Mouse (Mus musculus) CH12.LX (cell line): Measurements from ENCODE around the gene Capn11. TPM values are rescaled to one million over a fixed set of nuclear protein-coding genes. Genes with fewer than 3 reads are reported as not detected.

Experiments used
- DNase-seq: peaks from one replicate; pipeline ENCODE4 v3.0.0-alpha.2; 2013; ENCODE audit errors: extremely low read depth
- H3K27ac ChIP-seq: 2 replicates; pipeline ENCODE4 v1.5.1; 2012; ENCODE audit warnings: low read depth, mild to moderate bottlenecking, control low read depth, moderate library complexity; ENCODE audit not compliant: insufficient read depth
- H3K27me3 ChIP-seq: replicated peaks from 2 replicates; pipeline ENCODE3; 2012; ENCODE audit warnings: inconsistent platforms
- H3K36me3 ChIP-seq, 2 experiments: replicated peaks in 1 of 2; 2 replicates each; pipeline versions ENCODE3 to v1.6.1; 2012; ENCODE audit warnings: inconsistent platforms in 1 of 2, low read length in 1 of 2, mild to moderate bottlenecking in 1 of 2, mixed read lengths in 1 of 2, moderate library complexity in 1 of 2; ENCODE audit not compliant: control insufficient read depth in 1 of 2, insufficient read depth in 1 of 2
- H3K4me1 ChIP-seq, 2 experiments: 2 replicates each; pipeline ENCODE4 v1.6.1; 2012; ENCODE audit warnings: inconsistent platforms in 1 of 2, moderate library complexity in 1 of 2; ENCODE audit not compliant: insufficient read depth in 2 of 2, control insufficient read depth in 1 of 2
- H3K4me2 ChIP-seq: 2 replicates; pipeline ENCODE4 v1.6.1; 2012; ENCODE audit warnings: low read depth, mild to moderate bottlenecking, control low read depth; ENCODE audit not compliant: poor library complexity, insufficient read depth, severe bottlenecking
- H3K4me3 ChIP-seq, 3 experiments: fragments of 150-350 bp in 1 of 3; sonication (generic) in 1 of 3; replicated peaks in 1 of 3; 2 replicates each; pipeline versions ENCODE3 to v1.5.1; 2011 to 2012; ENCODE audit warnings: low read depth in 2 of 3, low read length in 2 of 3, mild to moderate bottlenecking in 2 of 3, moderate library complexity in 2 of 3, control low read depth in 1 of 3, improper control_type of control experiment in 1 of 3, inconsistent platforms in 1 of 3, mixed read lengths in 1 of 3; ENCODE audit not compliant: poor library complexity in 1 of 3
- H3K79me2 ChIP-seq: replicated peaks from 2 replicates; pipeline ENCODE4 v1.6.1; 2012; ENCODE audit warnings: mild to moderate bottlenecking, moderate library complexity; ENCODE audit not compliant: control insufficient read depth, poor library complexity, insufficient read depth, severe bottlenecking; ENCODE audit errors: extremely low read depth
- H3K9ac ChIP-seq: 2 replicates; pipeline ENCODE4 v1.6.1; 2012; ENCODE audit warnings: low read depth, mild to moderate bottlenecking, control low read depth, moderate library complexity; ENCODE audit not compliant: insufficient read depth
- H3K9me3 ChIP-seq: replicated peaks from 2 replicates; pipeline ENCODE3; 2012; ENCODE audit warnings: low read length, inconsistent platforms, mixed read lengths
- BHLHE40 ChIP-seq: IDR thresholded peaks from 2 replicates; pipeline ENCODE4 v1.6.1; 2011; ENCODE audit warnings: mild to moderate bottlenecking, low read depth, low read length, improper control_type of control experiment
- CHD1 ChIP-seq: IDR thresholded peaks from 2 replicates; pipeline ENCODE4 v1.6.1; 2012; ENCODE audit warnings: low read depth, low read length, improper control_type of control experiment, inconsistent platforms
- CHD2 ChIP-seq: IDR thresholded peaks from 2 replicates; pipeline ENCODE4 v1.6.1; 2011; ENCODE audit warnings: low read length, improper control_type of control experiment
- CTCF ChIP-seq, 2 experiments: IDR thresholded peaks in 1 of 2; conservative IDR thresholded peaks in 1 of 2; 2 replicates each; pipeline ENCODE4 v1.5.1; 2011 to 2012; ENCODE audit warnings: low read depth in 2 of 2, low read length in 2 of 2, improper control_type of control experiment in 1 of 2, inconsistent platforms in 1 of 2, mild to moderate bottlenecking in 1 of 2, moderate library complexity in 1 of 2
- E2F4 ChIP-seq: IDR thresholded peaks from 2 replicates; pipeline ENCODE4 v1.6.1; 2011; ENCODE audit warnings: low read depth, low read length, improper control_type of control experiment; ENCODE audit not compliant: insufficient replicate concordance
- ELF1 ChIP-seq: IDR thresholded peaks from 2 replicates; pipeline ENCODE4 v1.6.1; 2014; ENCODE audit warnings: low read depth, mild to moderate bottlenecking, inconsistent platforms, low read length, improper control_type of control experiment
- EP300 ChIP-seq: IDR thresholded peaks from 2 replicates; pipeline ENCODE4 v1.6.1; 2011; ENCODE audit warnings: low read length, improper control_type of control experiment
- ETS1 ChIP-seq: conservative IDR thresholded peaks from 2 replicates; pipeline ENCODE4 v1.6.1; 2012; ENCODE audit warnings: low read depth, mild to moderate bottlenecking, inconsistent platforms, low read length, improper control_type of control experiment, moderate library complexity
- GABPA ChIP-seq: IDR thresholded peaks from 2 replicates; pipeline ENCODE4 v1.6.1; 2012; ENCODE audit warnings: low read depth, low read length, improper control_type of control experiment, inconsistent platforms; ENCODE audit not compliant: insufficient replicate concordance
- HCFC1 ChIP-seq: IDR thresholded peaks from 2 replicates; pipeline ENCODE4 v1.6.1; 2012; ENCODE audit warnings: low read depth, mild to moderate bottlenecking, inconsistent platforms, low read length, improper control_type of control experiment
- IRF4 ChIP-seq: IDR thresholded peaks from 2 replicates; pipeline ENCODE4 v1.6.1; 2014; ENCODE audit warnings: low read depth, mild to moderate bottlenecking, inconsistent platforms, low read length, improper control_type of control experiment
- JUN ChIP-seq: IDR thresholded peaks from 2 replicates; pipeline ENCODE4 v1.6.1; 2011; ENCODE audit warnings: low read depth, mild to moderate bottlenecking, low read length, improper control_type of control experiment, moderate library complexity; ENCODE audit not compliant: insufficient read depth
- JUND ChIP-seq: conservative IDR thresholded peaks from 2 replicates; pipeline ENCODE4 v1.6.1; 2011; ENCODE audit warnings: low read depth, low read length, improper control_type of control experiment
- KAT2A ChIP-seq: IDR thresholded peaks from 2 replicates; pipeline ENCODE4 v1.6.1; 2012; ENCODE audit warnings: low read length, improper control_type of control experiment, inconsistent platforms; ENCODE audit not compliant: insufficient replicate concordance
- MAFK ChIP-seq: IDR thresholded peaks from 2 replicates; pipeline ENCODE4 v1.6.1; 2011; ENCODE audit warnings: low read length, improper control_type of control experiment; ENCODE audit not compliant: insufficient replicate concordance
- MAX ChIP-seq: IDR thresholded peaks from 2 replicates; pipeline ENCODE4 v1.6.1; 2011; ENCODE audit warnings: low read length, improper control_type of control experiment
- MAZ ChIP-seq: IDR thresholded peaks from 2 replicates; pipeline ENCODE4 v1.6.1; 2012; ENCODE audit warnings: low read depth, mild to moderate bottlenecking, inconsistent platforms, low read length, improper control_type of control experiment, moderate library complexity
- MEF2A ChIP-seq: IDR thresholded peaks from 2 replicates; pipeline ENCODE4 v1.6.1; 2014; ENCODE audit warnings: low read depth, mild to moderate bottlenecking, inconsistent platforms, low read length, improper control_type of control experiment, borderline replicate concordance
- MXI1 ChIP-seq: IDR thresholded peaks from 2 replicates; pipeline ENCODE4 v1.6.1; 2011; ENCODE audit warnings: mild to moderate bottlenecking, low read depth, low read length, improper control_type of control experiment
- MYC ChIP-seq: IDR thresholded peaks from 2 replicates; pipeline ENCODE4 v1.6.1; 2011; ENCODE audit warnings: low read depth, mild to moderate bottlenecking, improper control_type of control experiment, low read length
- NELFE ChIP-seq: IDR thresholded peaks from 2 replicates; pipeline ENCODE4 v1.6.1; 2011; ENCODE audit warnings: low read depth, low read length, improper control_type of control experiment
- NRF1 ChIP-seq: IDR thresholded peaks from 2 replicates; pipeline ENCODE4 v1.6.1; 2014; ENCODE audit warnings: low read depth, mild to moderate bottlenecking, inconsistent platforms, low read length, improper control_type of control experiment, moderate library complexity
- PAX5 ChIP-seq: IDR thresholded peaks from 2 replicates; pipeline ENCODE4 v1.6.1; 2012; ENCODE audit warnings: low read length, inconsistent platforms, mixed read lengths
- POLR2A ChIP-seq: IDR thresholded peaks from 2 replicates; pipeline ENCODE4 v1.6.1; 2011; ENCODE audit warnings: low read depth, mild to moderate bottlenecking, improper control_type of control experiment, low read length
- POLR2AphosphoS2 ChIP-seq: IDR thresholded peaks from 2 replicates; pipeline ENCODE4 v1.6.1; 2011; ENCODE audit warnings: low read depth, low read length, improper control_type of control experiment
- RAD21 ChIP-seq: IDR thresholded peaks from 2 replicates; pipeline ENCODE4 v1.6.1; 2011; ENCODE audit warnings: low read depth, mild to moderate bottlenecking, low read length, improper control_type of control experiment, moderate library complexity
- RCOR1 ChIP-seq: conservative IDR thresholded peaks from 2 replicates; pipeline ENCODE4 v1.6.1; 2012; ENCODE audit warnings: low read depth, mild to moderate bottlenecking, inconsistent platforms, low read length, improper control_type of control experiment
- SIN3A ChIP-seq: IDR thresholded peaks from 2 replicates; pipeline ENCODE4 v1.6.1; 2012; ENCODE audit warnings: low read length, improper control_type of control experiment, inconsistent platforms
- SMC3 ChIP-seq: IDR thresholded peaks from 2 replicates; pipeline ENCODE4 v1.6.1; 2011; ENCODE audit warnings: low read depth, low read length, improper control_type of control experiment
- TBP ChIP-seq: conservative IDR thresholded peaks from 2 replicates; pipeline ENCODE4 v1.6.1; 2011; ENCODE audit warnings: low read depth, low read length, improper control_type of control experiment
- TCF12 ChIP-seq: IDR thresholded peaks from 2 replicates; pipeline ENCODE4 v1.6.1; 2014; ENCODE audit warnings: low read depth, mild to moderate bottlenecking, inconsistent platforms, low read length, improper control_type of control experiment
- UBTF ChIP-seq: IDR thresholded peaks from 2 replicates; pipeline ENCODE4 v1.6.1; 2012; ENCODE audit warnings: low read depth, mild to moderate bottlenecking, inconsistent platforms, low read length, improper control_type of control experiment, moderate library complexity
- USF1 ChIP-seq: IDR thresholded peaks from 2 replicates; pipeline ENCODE4 v1.6.1; 2014; ENCODE audit warnings: low read depth, mild to moderate bottlenecking, inconsistent platforms, low read length, improper control_type of control experiment
- USF2 ChIP-seq: conservative IDR thresholded peaks from 2 replicates; pipeline ENCODE4 v1.6.1; 2011; ENCODE audit warnings: low read depth, low read length, improper control_type of control experiment
- ZC3H11A ChIP-seq: IDR thresholded peaks from 2 replicates; pipeline ENCODE4 v1.6.1; 2012; ENCODE audit warnings: low read depth, mild to moderate bottlenecking, inconsistent platforms, low read length, improper control_type of control experiment
- ZKSCAN1 ChIP-seq: IDR thresholded peaks from 2 replicates; pipeline ENCODE4 v1.6.1; 2012; ENCODE audit warnings: low read depth, inconsistent platforms, low read length, improper control_type of control experiment, borderline replicate concordance
- ZMIZ1 ChIP-seq: IDR thresholded peaks from 2 replicates; pipeline ENCODE4 v1.6.1; 2012; ENCODE audit warnings: low read depth, mild to moderate bottlenecking, inconsistent platforms, low read length, improper control_type of control experiment
- ZNF384 ChIP-seq: IDR thresholded peaks from 2 replicates; pipeline ENCODE4 v1.6.1; 2012; ENCODE audit warnings: low read depth, low read length, improper control_type of control experiment, inconsistent platforms
- dilution Hi-C: fragments of 300-500 bp; cut with MboI; formaldehyde crosslinking; loops from 2 replicates; pipeline ENCODE4 v1.14.3; 2020; ENCODE audit warnings: low sequenced_read_pairs; ENCODE audit not compliant: extremely low pct_unique_long_range_greater_than_20kb, extremely low pct_ligation_motif_present
- in situ Hi-C: fragments of 300-500 bp; cut with MboI; formaldehyde crosslinking; loops from 3 replicates; pipeline ENCODE4 v1.14.3; 2019; ENCODE audit warnings: low sequenced_read_pairs, low pct_ligation_motif_present, low pct_unique_long_range_greater_than_20kb, mixed read lengths
- polyA plus RNA-seq: library from polyadenylated mRNA; unstranded; fragments of >175 nt; gene quantifications from 2 replicates; pipeline ENCODE4 v1.2.1, GENCODE M21; 2012; ENCODE audit warnings: low read depth; ENCODE audit not compliant: insufficient read length
- total RNA-seq, 2 experiments: library from RNA; depleted of rRNA; stranded (reverse); fragments of 300-350 nt in 1 of 2; fragments of >200 nt in 1 of 2; gene quantifications; 2 replicates each; pipeline ENCODE4 v1.2.3; 2012 to 2014

Capn11 gene
- total and polyA plus RNA-seq, 3 experiments, result 0.09 TPM; not detected in 2

- Histone ChIP-seq H3K27ac (peak overlapping the region; percentile 43; the same call in 1 of the 2 replicates), H3K79me2 (no peaks in the 10 kb centered on the region), H3K9me3 (no peaks in the 10 kb centered on the region), H3K27me3 (peaks cover 1% of the 10 kb centered on the region), H3K9ac (peak overlapping the region; percentile 89), H3K4me2 (peak overlapping the region; percentile 88), H3K36me3 (peaks cover 0 to 3% of the 10 kb centered on the region in 2 experiments), H3K4me3 (peak overlapping the region; percentile 65 to 79 (median 76)), H3K4me1 (peaks cover 0 to 15% of the 10 kb centered on the region in 2 experiments; a peak in 2 of 4 replicates)
- dilution Hi-C loops (no loop called here), in situ Hi-C loops (no loop called here)
- peak; percentile 53 for TF ChIP-seq HCFC1
- TF ChIP-seq ZNF384, result no peak
- no peak for TF ChIP-seq MAFK
- no peak for TF ChIP-seq CHD2
- TF ChIP-seq E2F4, result no peak
- no peak; the same call in 1 of the 2 replicates for TF ChIP-seq EP300
- 0 out of 2 replicates have a peak, but pooled peaks have one; percentile 25 for TF ChIP-seq MYC
- no peak for TF ChIP-seq NRF1
- no peak for TF ChIP-seq ETS1
- TF ChIP-seq GABPA, result no peak
- no peak for TF ChIP-seq BHLHE40
- TF ChIP-seq MEF2A, result no peak
- TF ChIP-seq USF2, result no peak
- no peak for TF ChIP-seq PAX5
- TF ChIP-seq POLR2A, result peak; percentile 71
- no peak for TF ChIP-seq CHD1
- TF ChIP-seq TBP, result 0 out of 2 replicates have a peak, but pooled peaks have one; percentile 24
- TF ChIP-seq NELFE, result peak; percentile 44; the same call in 1 of the 2 replicates
- TF ChIP-seq ZC3H11A, result no peak
- TF ChIP-seq UBTF, result no peak
- TF ChIP-seq IRF4, result peak; percentile 59; the same call in 1 of the 2 replicates
- no peak for TF ChIP-seq MAX
- no peak for TF ChIP-seq KAT2A
- no peak for TF ChIP-seq JUN
- TF ChIP-seq USF1, result no peak
- no peak for TF ChIP-seq JUND
- no peak for TF ChIP-seq CTCF (conservative IDR thresholded peaks at IDR 0.05 in 1 of 2, IDR thresholded peaks at IDR 0.05 in 1 of 2; ENCODE audit: low read depth in 2 of 2, low read length in 2 of 2)
- TF ChIP-seq SMC3, result no peak
- TF ChIP-seq MAZ, result peak; percentile 95
- peak; percentile 77 for TF ChIP-seq ELF1
- no peak for TF ChIP-seq POLR2AphosphoS2
- TF ChIP-seq RAD21, result no peak
- no peak; the same call in 1 of the 2 replicates for TF ChIP-seq RCOR1
- TF ChIP-seq ZKSCAN1, result no peak
- no peak for TF ChIP-seq ZMIZ1
- TF ChIP-seq MXI1, result no peak
- TF ChIP-seq TCF12, result peak; percentile 29; the same call in 1 of the 2 replicates
- no peak for TF ChIP-seq SIN3A
- DNase-seq, result no peak
These were observed 40.2 kb downstream of the Capn11 start for GRCm38 (mm10) chr17:45618941-45619385.
